Mouse (Mus musculus): ENCODE measurements at regions not wholly inside any gene's neighbourhood (a gene's known extent, or its start where the extent isn't known, plus 50 kb on each side); places are given as distances from the start of the nearest gene placed in this dataset.

- in situ Hi-C loops (cut with MboI; ENCODE audit: unreplicated experiment in 2 of 2): no loop called here
Measured at GRCm38 (mm10) chr17:47089769-47090168, 79.4 kb upstream of the Ubr2 start.

- in situ Hi-C loops (cut with MboI; ENCODE audit: unreplicated experiment in 2 of 2): loop anchor here in 1 of 2 experiments (25.0 kb wide), 1 partner anchor 268 kb away; no protein-coding TSS in a partner anchor
Measured at GRCm38 (mm10) chr17:47069206-47069605, 58.9 kb upstream of the Ubr2 start.

GRCm38 (mm10) chr17:47065307-47065901 lies 55.0 kb upstream of the Ubr2 start:
- in situ Hi-C loops (cut with MboI; ENCODE audit: unreplicated experiment in 2 of 2): loop anchor here in 1 of 2 experiments (25.0 kb wide), 1 partner anchor 272 kb away; no protein-coding TSS in a partner anchor

- in situ Hi-C loops (cut with MboI; ENCODE audit: unreplicated experiment in 2 of 2): loop anchor here in 1 of 2 experiments (25.0 kb wide), 1 partner anchor 273 kb away; no protein-coding TSS in a partner anchor
Measured at GRCm38 (mm10) chr17:47064592-47065306, 54.4 kb upstream of the Ubr2 start.

- in situ Hi-C loops (cut with MboI; ENCODE audit: unreplicated experiment in 2 of 2): loop anchor here in 1 of 2 experiments (25.0 kb wide), 1 partner anchor 273 kb away; no protein-coding TSS in a partner anchor
Measured at GRCm38 (mm10) chr17:47064006-47064405, 53.6 kb upstream of the Ubr2 start.

GRCm38 (mm10) chr17:47061031-47061620 lies 50.8 kb upstream of the Ubr2 start:
- in situ Hi-C loops (cut with MboI; ENCODE audit: unreplicated experiment in 2 of 2): loop anchor here in 1 of 2 experiments (25.0 kb wide), 1 partner anchor 276 kb away; no protein-coding TSS in a partner anchor
